Mouse (Mus musculus): ENCODE results near the gene Rab30. TPM values are rescaled to one million over a fixed set of nuclear protein-coding genes. Genes with fewer than 3 reads are reported as not detected.

The Rab30 gene
- polyA plus RNA-seq, 1 experiment from 2014 or later = 22.9 TPM

DNA sequence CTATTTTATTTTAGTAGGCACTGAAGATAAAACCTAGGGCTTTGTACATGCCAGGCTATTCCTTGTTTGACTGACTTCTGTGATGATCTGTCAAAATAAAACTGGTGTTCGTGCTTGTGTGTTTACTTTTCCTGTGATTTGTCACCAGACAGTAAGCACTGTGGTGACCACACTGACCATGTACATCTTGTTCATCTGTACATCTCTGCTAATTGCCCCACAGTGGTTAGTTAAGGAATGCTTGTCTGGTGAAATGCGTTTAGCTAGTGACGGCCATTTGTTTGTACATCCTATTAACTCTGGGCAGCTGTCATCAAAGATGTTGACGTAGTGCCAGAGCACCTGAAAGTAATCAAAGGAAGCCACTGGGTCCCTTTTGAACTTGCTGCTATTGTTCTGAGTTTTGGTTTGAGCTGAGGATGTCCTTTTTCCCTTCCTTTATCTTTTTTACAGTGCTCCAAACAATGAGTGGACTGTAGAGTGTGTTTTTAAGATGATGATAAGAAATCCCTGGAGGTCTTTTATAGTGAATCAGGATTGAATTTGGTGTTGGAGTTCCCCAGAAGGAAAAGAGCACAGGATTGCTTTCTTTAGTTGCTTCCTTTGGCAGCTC, 149.3 kb downstream of the Rab30 start:
- no peak for ATAC-seq (ENCODE audit: low FRiP score, low read depth)
- no peak overlapping the region for H3K27ac ChIP-seq
- peaks cover 9% of the 10 kb centered on the region; the same call in 1 of the 2 replicates for H3K4me1 ChIP-seq
- H3K9ac ChIP-seq = no peak overlapping the region
- WGBS = 9% methylated on average over 4 of the region's 4 CpGs
- H3K36me3 ChIP-seq = peaks cover 3% of the 10 kb centered on the region; the same call in 1 of the 2 replicates
- no peaks in the 10 kb centered on the region for H3K27me3 ChIP-seq
- H3K9me3 ChIP-seq = no peaks in the 10 kb centered on the region; the same call in 1 of the 2 replicates
- H3K4me3 ChIP-seq = no peak overlapping the region
- H3K4me2 ChIP-seq (replicated peaks) = no peak overlapping the region

DNA sequence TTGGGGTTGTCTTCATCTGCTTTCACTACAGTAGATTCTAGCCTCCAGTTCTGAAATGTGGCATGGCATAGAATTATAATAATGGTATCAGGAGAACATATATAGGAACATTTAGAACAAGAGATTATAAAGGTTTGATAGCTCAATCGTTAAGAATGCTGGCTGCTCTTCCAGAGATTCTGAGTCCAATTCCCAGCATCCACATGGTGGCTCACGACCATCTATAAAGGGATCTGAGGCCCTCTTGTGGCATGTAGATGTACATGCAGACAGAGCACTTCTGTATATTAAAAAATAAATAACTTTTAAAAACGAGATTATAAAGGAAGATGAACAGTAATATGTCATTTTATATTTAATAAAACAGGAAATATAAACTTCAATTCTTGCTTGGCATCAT, 152.1 kb downstream of the Rab30 start:
- ATAC-seq (ENCODE audit: low FRiP score, low read depth) = no peak
- Histone ChIP-seq H3K4me1 (peaks cover 9% of the 10 kb centered on the region; the same call in 1 of the 2 replicates), H3K27ac (no peak overlapping the region), H3K9ac (no peak overlapping the region), H3K27me3 (no peaks in the 10 kb centered on the region), H3K36me3 (peaks cover 3% of the 10 kb centered on the region; the same call in 1 of the 2 replicates), H3K9me3 (no peaks in the 10 kb centered on the region; the same call in 1 of the 2 replicates), H3K4me3 (no peak overlapping the region), H3K4me2 (replicated peaks) (no peak overlapping the region)
- WGBS = 48% methylated on average over 3 of the region's 3 CpGs

Other genes starting within 250 kb of the Rab30 start
- gene Ccdc90b, start 180.5 kb upstream of the Rab30 start, polyA plus RNA-seq (2015; fragmentation: Nextera tagmentation; extraction: Ambion mirVana) = 57.9 and 60.1 TPM in 2 replicates
- 8.2 and 9.1 TPM in 2 replicates for gene Ankrd42, start 104.5 kb upstream of the Rab30 start, polyA plus RNA-seq (2015; fragmentation: Nextera tagmentation; extraction: Ambion mirVana)
- gene Pcf11, start 71.7 kb upstream of the Rab30 start, polyA plus RNA-seq (2015; fragmentation: Nextera tagmentation; extraction: Ambion mirVana) = 22.8 and 25.4 TPM in 2 replicates
- gene Ddias, start 132.6 kb downstream of the Rab30 start, polyA plus RNA-seq (2015; fragmentation: Nextera tagmentation; extraction: Ambion mirVana) = 13.0 and 14.0 TPM in 2 replicates
- 25.7 and 27.2 TPM in 2 replicates for gene Prcp, start 132.9 kb downstream of the Rab30 start, polyA plus RNA-seq (2015; fragmentation: Nextera tagmentation; extraction: Ambion mirVana)